Mouse (Mus musculus): ENCODE data around the gene Pars2. TPM values are rescaled to one million over a fixed set of nuclear protein-coding genes. Genes with fewer than 3 reads are reported as not detected.

Gene Pars2
- polyA plus RNA-seq, 1 experiment from 2014 or later, result 13.5 TPM

- H3K4me2 ChIP-seq, result no peak overlapping the region
- no peaks in the 10 kb centered on the region for H3K27me3 ChIP-seq
- H3K4me1 ChIP-seq, result peaks cover 13% of the 10 kb centered on the region
- no peaks in the 10 kb centered on the region for H3K36me3 ChIP-seq
- WGBS, result 10% methylated on average over 8 of the region's 8 CpGs
- H3K27ac ChIP-seq, result 0 out of 2 replicates have a peak overlapping the region, but pooled peaks have one; percentile 36
- H3K9ac ChIP-seq, result peak overlapping the region; percentile 19; the same call in 1 of the 2 replicates
- ATAC-seq (ENCODE audit: borderline replicate concordance, extremely low read depth, low FRiP score, low TSS enrichment), result 0 out of 2 replicates have a peak, but pooled peaks have one; percentile 36
- no peak overlapping the region for H3K4me3 ChIP-seq
- no peaks in the 10 kb centered on the region for H3K9me3 ChIP-seq
These were observed 7.2 kb upstream of the Pars2 start for GRCm38 (mm10) chr4:106643483-106644217.

DNA sequence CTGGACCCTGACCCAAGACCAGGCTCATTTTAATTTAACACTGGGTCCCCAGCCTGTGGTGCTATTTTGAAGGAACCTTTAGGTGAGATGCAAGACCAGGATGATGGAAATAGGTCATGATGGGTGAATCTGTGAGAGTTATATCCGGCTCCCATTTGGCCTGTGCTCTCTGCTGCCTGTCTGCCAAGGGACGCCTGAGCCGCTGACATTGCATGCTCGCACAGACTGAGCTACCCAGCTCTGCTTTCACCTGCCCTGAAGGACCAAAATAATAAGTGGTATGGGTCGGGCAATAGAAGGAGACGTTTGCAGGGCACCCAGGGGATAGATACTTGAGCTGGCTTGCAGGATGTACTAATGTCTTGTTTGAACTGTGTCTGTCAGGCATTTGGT lies 6.7 kb upstream of the Pars2 start:
- no peak overlapping the region for H3K9ac ChIP-seq
- H3K9me3 ChIP-seq, result no peaks in the 10 kb centered on the region
- no peak for ATAC-seq (ENCODE audit: borderline replicate concordance, extremely low read depth, low FRiP score, low TSS enrichment)
- 0 out of 2 replicates have a peak overlapping the region, but pooled peaks have one; percentile 36 for H3K27ac ChIP-seq
- H3K4me1 ChIP-seq, result peaks cover 13% of the 10 kb centered on the region
- no peaks in the 10 kb centered on the region for H3K36me3 ChIP-seq
- no peak overlapping the region for H3K4me2 ChIP-seq
- WGBS, result 28% methylated on average over 6 of the region's 6 CpGs
- H3K27me3 ChIP-seq, result no peaks in the 10 kb centered on the region
- H3K4me3 ChIP-seq, result no peak overlapping the region

DNA sequence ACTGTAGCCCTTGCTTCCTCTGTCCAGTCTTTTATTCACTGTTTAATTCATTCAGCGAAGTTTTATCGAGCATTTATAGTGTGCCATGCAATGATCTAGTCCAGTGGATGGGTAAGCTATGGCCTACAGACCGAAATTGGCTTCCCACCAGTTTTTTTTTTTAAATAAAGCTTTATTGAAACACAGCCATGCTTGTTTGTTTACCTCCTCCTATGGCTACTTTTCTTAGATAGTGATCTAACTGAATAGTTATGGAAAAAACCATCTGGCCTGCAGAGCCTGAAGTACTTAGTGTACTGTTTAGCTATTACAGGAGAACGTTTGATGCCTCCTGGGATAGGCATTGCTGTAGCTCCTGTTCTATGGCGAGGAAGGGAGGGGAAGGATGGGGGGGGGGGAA lies 5.1 kb upstream of the Pars2 start:
- Histone ChIP-seq H3K36me3 (no peaks in the 10 kb centered on the region), H3K27me3 (no peaks in the 10 kb centered on the region), H3K27ac (no peak overlapping the region), H3K4me1 (peaks cover 13% of the 10 kb centered on the region), H3K4me2 (no peak overlapping the region), H3K9ac (no peak overlapping the region), H3K4me3 (no peak overlapping the region), H3K9me3 (no peaks in the 10 kb centered on the region)
- ATAC-seq (ENCODE audit: borderline replicate concordance, extremely low read depth, low FRiP score, low TSS enrichment), result no peak
- 81% methylated on average over 5 of the region's 5 CpGs for WGBS

DNA sequence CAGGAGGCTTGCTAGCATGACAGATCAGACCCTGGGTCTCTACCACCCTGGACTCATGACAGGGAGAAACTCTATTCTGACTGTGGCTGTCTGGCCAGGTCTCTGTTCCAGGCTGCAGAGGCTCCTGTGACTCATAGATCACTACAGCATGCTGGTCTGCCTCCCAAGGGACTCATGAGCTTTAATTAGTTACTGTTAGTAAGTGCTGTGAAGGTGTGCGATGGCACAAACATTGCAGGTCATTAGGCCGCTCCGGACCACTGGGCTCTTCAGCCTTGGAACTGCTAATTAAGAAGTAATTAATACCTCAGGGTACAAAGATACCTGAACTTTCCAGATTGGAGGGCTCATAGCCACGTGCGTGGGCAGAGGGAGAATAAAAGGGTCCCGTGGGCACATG lies 3.7 kb upstream of the Pars2 start:
- 84% methylated on average over 6 of the region's 6 CpGs for WGBS
- Histone ChIP-seq H3K27me3 (no peaks in the 10 kb centered on the region), H3K9me3 (no peaks in the 10 kb centered on the region), H3K27ac (no peak overlapping the region), H3K4me2 (no peak overlapping the region), H3K36me3 (no peaks in the 10 kb centered on the region), H3K4me3 (no peak overlapping the region), H3K4me1 (peaks cover 21% of the 10 kb centered on the region), H3K9ac (no peak overlapping the region)
- ATAC-seq (ENCODE audit: borderline replicate concordance, extremely low read depth, low FRiP score, low TSS enrichment), result no peak

DNA sequence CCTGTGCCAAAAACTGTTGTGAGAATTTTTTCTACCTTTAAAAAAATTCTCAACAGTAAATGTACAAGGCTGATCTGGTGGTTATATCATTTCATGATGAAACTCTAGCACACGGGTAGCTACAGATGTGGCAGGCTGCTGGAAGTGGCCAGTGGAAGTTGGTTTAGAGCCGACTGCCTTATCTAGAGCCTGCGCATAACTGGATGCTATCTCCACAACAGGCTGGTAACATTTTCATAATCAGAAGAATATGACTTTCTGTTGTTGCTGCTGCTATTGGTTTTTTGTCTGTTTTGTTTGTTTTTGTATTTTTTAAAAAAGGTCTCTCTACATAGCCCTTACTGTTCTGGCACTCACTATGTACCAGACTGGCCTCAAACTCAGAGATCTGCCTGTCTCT lies 1.7 kb downstream of the Pars2 start:
- peaks cover 28% of the 10 kb centered on the region for H3K36me3 ChIP-seq
- H3K9me3 ChIP-seq, result no peaks in the 10 kb centered on the region
- peaks cover 9% of the 10 kb centered on the region for H3K4me1 ChIP-seq
- no peak for ATAC-seq (ENCODE audit: borderline replicate concordance, extremely low read depth, low FRiP score, low TSS enrichment)
- no peak overlapping the region for H3K9ac ChIP-seq
- H3K27me3 ChIP-seq, result no peaks in the 10 kb centered on the region
- 88% methylated on average over 3 of the region's 3 CpGs for WGBS
- no peak overlapping the region for H3K4me3 ChIP-seq
- no peak overlapping the region for H3K4me2 ChIP-seq
- H3K27ac ChIP-seq, result no peak overlapping the region

DNA sequence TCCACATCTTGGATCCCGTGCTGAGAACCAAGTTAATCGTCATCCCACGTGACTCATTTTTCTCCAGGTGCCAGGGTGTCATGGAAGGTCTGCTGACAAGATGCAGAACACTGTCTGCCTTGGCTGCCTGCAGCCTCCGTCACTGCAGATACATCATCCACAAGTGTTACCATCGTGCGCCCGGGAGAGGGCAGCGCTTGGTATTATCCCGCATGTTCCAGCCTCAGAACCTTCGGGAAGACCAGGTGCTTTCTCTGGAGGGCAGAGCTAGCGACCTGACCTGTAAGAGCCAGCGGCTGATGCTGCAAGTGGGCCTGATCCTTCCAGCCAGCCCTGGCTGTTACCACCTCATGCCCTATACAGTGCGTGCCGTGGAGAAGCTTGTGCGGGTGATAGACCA lies 2.2 kb downstream of the Pars2 start:
- Histone ChIP-seq H3K27me3 (no peaks in the 10 kb centered on the region), H3K27ac (no peak overlapping the region), H3K4me2 (no peak overlapping the region), H3K36me3 (peaks cover 30% of the 10 kb centered on the region), H3K9ac (no peak overlapping the region), H3K4me1 (peaks cover 9% of the 10 kb centered on the region), H3K9me3 (no peaks in the 10 kb centered on the region), H3K4me3 (no peak overlapping the region)
- no peak for ATAC-seq (ENCODE audit: borderline replicate concordance, extremely low read depth, low FRiP score, low TSS enrichment)
- WGBS, result 88% methylated on average over 15 of the region's 15 CpGs

- Histone ChIP-seq H3K27ac (no peak overlapping the region), H3K27me3 (no peaks in the 10 kb centered on the region), H3K36me3 (peaks cover 43% of the 10 kb centered on the region), H3K9ac (no peak overlapping the region), H3K4me3 (no peak overlapping the region), H3K9me3 (no peaks in the 10 kb centered on the region), H3K4me2 (no peak overlapping the region), H3K4me1 (peaks cover 9% of the 10 kb centered on the region)
- WGBS, result 86% methylated on average over 10 of the region's 10 CpGs
- no peak for ATAC-seq (ENCODE audit: borderline replicate concordance, extremely low read depth, low FRiP score, low TSS enrichment)
These were observed 4.8 kb downstream of the Pars2 start for GRCm38 (mm10) chr4:106655681-106656080.

DNA sequence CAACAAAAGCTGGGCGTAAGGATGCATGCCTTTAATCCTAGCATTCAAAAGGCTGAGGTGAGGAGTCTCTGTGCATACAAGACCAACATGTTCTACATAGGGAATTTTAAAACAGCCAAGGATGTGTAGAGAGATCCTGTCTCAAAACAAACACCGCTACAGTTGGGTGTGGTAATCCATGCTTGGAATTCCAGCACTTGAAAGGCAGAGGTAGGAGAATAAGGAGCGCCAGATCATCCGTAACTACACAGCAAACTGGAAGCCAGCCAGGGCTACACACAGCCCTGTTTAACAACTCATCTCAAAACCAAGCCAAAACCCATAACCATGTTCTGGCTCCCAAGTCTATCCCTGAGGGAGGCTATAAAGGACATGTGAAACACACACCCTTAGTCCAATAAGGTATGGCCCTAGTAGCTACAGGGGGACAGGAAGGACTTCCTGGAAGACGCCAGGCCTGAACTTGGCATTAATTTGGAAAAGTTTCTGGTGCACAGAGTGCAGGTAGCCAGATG lies 13.1 kb downstream of the Pars2 start:
- 79% methylated on average over 5 of the region's 5 CpGs for WGBS
- H3K9me3 ChIP-seq, result no peaks in the 10 kb centered on the region
- no peak overlapping the region for H3K9ac ChIP-seq
- H3K27me3 ChIP-seq, result no peaks in the 10 kb centered on the region
- no peak overlapping the region for H3K27ac ChIP-seq
- H3K4me3 ChIP-seq, result no peak overlapping the region
- no peaks in the 10 kb centered on the region for H3K4me1 ChIP-seq
- no peak overlapping the region for H3K4me2 ChIP-seq
- peaks cover 88% of the 10 kb centered on the region for H3K36me3 ChIP-seq
- no peak for ATAC-seq (ENCODE audit: borderline replicate concordance, extremely low read depth, low FRiP score, low TSS enrichment)

DNA sequence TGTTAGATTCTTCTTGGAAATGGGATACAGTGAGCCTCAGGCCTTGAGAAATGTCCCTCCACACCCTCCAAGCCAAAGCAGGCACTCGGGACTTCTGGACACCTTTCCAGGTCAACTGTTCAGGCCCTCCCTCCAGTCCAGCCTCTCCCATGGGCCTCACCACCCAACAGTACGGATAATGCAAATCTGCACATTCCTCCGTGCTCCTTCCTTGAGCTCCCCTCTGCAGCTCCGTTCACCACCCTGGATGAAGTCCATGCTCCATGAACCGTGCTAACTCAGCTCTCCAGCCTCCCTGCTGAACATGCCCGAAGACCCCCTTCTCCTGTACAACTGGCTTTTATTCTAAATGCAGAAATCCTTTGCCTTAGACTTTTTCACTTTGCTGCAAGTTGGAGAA lies 13.8 kb downstream of the Pars2 start:
- Histone ChIP-seq H3K4me3 (no peak overlapping the region), H3K36me3 (peaks cover 91% of the 10 kb centered on the region), H3K4me1 (no peaks in the 10 kb centered on the region), H3K9me3 (no peaks in the 10 kb centered on the region), H3K27me3 (no peaks in the 10 kb centered on the region), H3K4me2 (no peak overlapping the region), H3K27ac (no peak overlapping the region), H3K9ac (no peak overlapping the region)
- 93% methylated on average over 6 of the region's 6 CpGs for WGBS
- no peak for ATAC-seq (ENCODE audit: borderline replicate concordance, extremely low read depth, low FRiP score, low TSS enrichment)

GRCm38 (mm10) chr4:106665269-106665668 lies 14.4 kb downstream of the Pars2 start:
- Histone ChIP-seq H3K36me3 (peaks cover 96% of the 10 kb centered on the region), H3K4me3 (no peak overlapping the region), H3K27me3 (no peaks in the 10 kb centered on the region), H3K27ac (no peak overlapping the region), H3K9ac (no peak overlapping the region), H3K4me2 (no peak overlapping the region), H3K4me1 (no peaks in the 10 kb centered on the region), H3K9me3 (no peaks in the 10 kb centered on the region)
- no peak for ATAC-seq (ENCODE audit: borderline replicate concordance, extremely low read depth, low FRiP score, low TSS enrichment)
- 94% methylated on average over 2 of the region's 2 CpGs for WGBS

- ATAC-seq (ENCODE audit: borderline replicate concordance, extremely low read depth, low FRiP score, low TSS enrichment), result no peak
These were observed 14.8 kb downstream of the Pars2 start for GRCm38 (mm10) chr4:106665673-106666072.

GRCm38 (mm10) chr4:106666546-106666945 lies 15.7 kb downstream of the Pars2 start:
- Histone ChIP-seq H3K4me1 (no peaks in the 10 kb centered on the region), H3K36me3 (peaks cover 94% of the 10 kb centered on the region), H3K27ac (no peak overlapping the region), H3K9me3 (no peaks in the 10 kb centered on the region), H3K9ac (no peak overlapping the region), H3K27me3 (no peaks in the 10 kb centered on the region), H3K4me3 (no peak overlapping the region), H3K4me2 (no peak overlapping the region)
- no peak for ATAC-seq (ENCODE audit: borderline replicate concordance, extremely low read depth, low FRiP score, low TSS enrichment)
- 87% methylated on average over 2 of the region's 2 CpGs for WGBS

More at GRCm38 (mm10) chr4:106665673-106666072, 14.8 kb downstream of the Pars2 start:
- H3K36me3 ChIP-seq, result peaks cover 96% of the 10 kb centered on the region
- H3K4me3 ChIP-seq, result no peak overlapping the region
- 93% methylated on average over 10 of the region's 10 CpGs for WGBS
- H3K4me1 ChIP-seq, result no peaks in the 10 kb centered on the region
- no peak overlapping the region for H3K27ac ChIP-seq
- H3K27me3 ChIP-seq, result no peaks in the 10 kb centered on the region
- H3K4me2 ChIP-seq, result no peak overlapping the region
- H3K9ac ChIP-seq, result no peak overlapping the region
- no peaks in the 10 kb centered on the region for H3K9me3 ChIP-seq

Measured in lung, embryonic 15.5 days (tissue).